Mouse (Mus musculus) liver, embryonic 14.5 days (tissue): ENCODE results near the gene Myh9.

ENCODE experiments used
- CTCF ChIP-seq: IDR thresholded peaks from 2 replicates; pipeline ENCODE4 v1.5.1; 2016; ENCODE audit warnings: antibody characterized with exemption, low read depth, control low read depth
- EP300 ChIP-seq: IDR thresholded peaks from 2 replicates; pipeline ENCODE4 v1.6.1; 2016; ENCODE audit warnings: antibody characterized with exemption, low read depth

DNA sequence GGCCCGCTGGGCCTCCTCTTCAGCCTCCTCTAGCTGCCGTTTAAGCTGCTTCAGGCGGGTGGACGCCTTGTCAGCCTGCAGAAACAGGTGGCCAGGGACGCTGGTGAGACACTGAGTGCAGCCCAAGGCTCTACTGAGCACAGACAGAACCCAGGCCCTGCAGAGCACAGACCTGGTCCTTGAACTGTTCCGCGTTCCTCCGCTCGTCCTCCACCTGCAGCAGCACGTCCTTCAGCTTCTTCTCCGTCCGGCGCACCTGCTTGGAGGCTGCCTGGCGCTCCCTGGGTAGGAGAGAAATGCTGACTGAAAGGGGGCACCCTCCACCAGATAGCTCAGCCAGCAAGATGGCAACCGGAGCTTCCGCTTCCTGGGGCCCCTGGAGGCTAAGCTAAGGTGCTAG is 78.9 kb downstream of the Myh9 start:
- no peak for TF ChIP-seq CTCF
- TF ChIP-seq EP300 = no peak
